Mouse (Mus musculus): ENCODE measurements around the gene Klrd1.
"Not testable (repeated sequence)": the region's sequence is repeated elsewhere in the genome, so short reads cannot be mapped to it uniquely, and the experiment has no call there.

The Klrd1 gene

GRCm38 (mm10) chr6:129591508-129591907, at the start of gene Klrd1:
TSS of gene Klrd1 (plus strand) at chr6:129591782.
- in situ Hi-C loops (cut with MboI, MseI) = no loop called here

- in situ Hi-C loops (cut with MboI, MseI) = no loop called here
Measured at GRCm38 (mm10) chr6:129541931-129542330, 49.7 kb upstream of the Klrd1 start.

- in situ Hi-C loops (cut with MboI, MseI) = no loop called here
Measured at GRCm38 (mm10) chr6:129542540-129542939, 49.0 kb upstream of the Klrd1 start.

- in situ Hi-C loops (cut with MboI, MseI) = no loop called here
Measured at GRCm38 (mm10) chr6:129543709-129544606, 47.6 kb upstream of the Klrd1 start.

- in situ Hi-C loops (cut with MboI, MseI) = no loop called here
Measured at GRCm38 (mm10) chr6:129547277-129547676, 44.3 kb upstream of the Klrd1 start.

GRCm38 (mm10) chr6:129548009-129548408, 43.6 kb upstream of the Klrd1 start:
- in situ Hi-C loops (cut with MboI, MseI) = no loop called here

- in situ Hi-C loops (cut with MboI, MseI) = loop anchor here in 1 of 2 experiments (5.0 to 25.0 kb wide), 2 partner anchors 165 to 1730 kb away; partner anchors contain the start of gene Magohb
Measured at GRCm38 (mm10) chr6:129557298-129558023, 34.1 kb upstream of the Klrd1 start.

- in situ Hi-C loops (cut with MboI, MseI) = loop anchor here in 1 of 2 experiments (5.0 to 25.0 kb wide), 2 partner anchors 167 to 1728 kb away; partner anchors contain the start of gene Magohb
Measured at GRCm38 (mm10) chr6:129558946-129559640, 32.5 kb upstream of the Klrd1 start.

- in situ Hi-C loops (cut with MboI, MseI) = loop anchor here (5.0 to 25.0 kb wide), 2 partner anchors 167 to 1728 kb away; partner anchors contain the start of gene Magohb (in 1 of the 2)
Measured at GRCm38 (mm10) chr6:129559641-129560027, 31.9 kb upstream of the Klrd1 start.

- in situ Hi-C loops (cut with MboI, MseI) = loop anchor here in 1 of 2 experiments (25.0 kb wide), 1 partner anchor 1722 kb away; the partner anchor contains the start of gene Magohb
Measured at GRCm38 (mm10) chr6:129565257-129565656, 26.3 kb upstream of the Klrd1 start.

GRCm38 (mm10) chr6:129575315-129575714, 16.3 kb upstream of the Klrd1 start:
- in situ Hi-C loops (cut with MboI, MseI) = loop anchor here in 1 of 2 experiments (5.0 kb wide), 1 partner anchor 107 kb away; no protein-coding TSS in a partner anchor

- in situ Hi-C loops (cut with MboI, MseI) = loop anchor here in 1 of 2 experiments (5.0 kb wide), 1 partner anchor 105 kb away; no protein-coding TSS in a partner anchor
Measured at GRCm38 (mm10) chr6:129577605-129578004, 14.0 kb upstream of the Klrd1 start, which contains the start of gene Klre1. TSS of gene Klre1 (plus strand) at chr6:129577905.

- in situ Hi-C loops (cut with MboI, MseI) = loop anchor here (10.0 kb wide), 2 partner anchors 64 to 244 kb away; partner anchors contain the start of gene Klrc3 (in 1 of the 2)
Measured at GRCm38 (mm10) chr6:129581274-129581673, 10.3 kb upstream of the Klrd1 start.

GRCm38 (mm10) chr6:129581896-129582295, 9.7 kb upstream of the Klrd1 start:
- in situ Hi-C loops (cut with MboI, MseI) = loop anchor here (10.0 kb wide), 2 partner anchors 63 to 243 kb away; partner anchors contain the start of gene Klrc3 (in 1 of the 2)

- in situ Hi-C loops (cut with MboI, MseI) = loop anchor here (10.0 kb wide), 2 partner anchors 62 to 242 kb away; partner anchors contain the start of gene Klrc3 (in 1 of the 2)
Measured at GRCm38 (mm10) chr6:129583014-129583413, 8.6 kb upstream of the Klrd1 start.

- in situ Hi-C loops (cut with MboI, MseI) = no loop called here
Measured at GRCm38 (mm10) chr6:129608372-129608771, 16.8 kb downstream of the Klrd1 start.

- in situ Hi-C loops (cut with MboI, MseI) = no loop called here
Measured at GRCm38 (mm10) chr6:129623735-129624134, 32.2 kb downstream of the Klrd1 start, which contains the start of gene Klrk1. TSS of gene Klrk1 (minus strand) at chr6:129623864.

- in situ Hi-C loops (cut with MboI, MseI) = not testable (repeated sequence)
Measured at GRCm38 (mm10) chr6:129631046-129631445, 39.5 kb downstream of the Klrd1 start.

GRCm38 (mm10) chr6:129643237-129643636, 51.7 kb downstream of the Klrd1 start, which contains the start of gene Klrc3:
TSS of gene Klrc3 (minus strand) at chr6:129643337.
- in situ Hi-C loops (cut with MboI, MseI) = loop anchor here in 1 of 2 experiments (10.0 kb wide), 1 partner anchor 58 kb away; no protein-coding TSS in a partner anchor

GRCm38 (mm10) chr6:129644054-129644453, 52.5 kb downstream of the Klrd1 start:
- in situ Hi-C loops (cut with MboI, MseI) = loop anchor here in 1 of 2 experiments (10.0 kb wide), 1 partner anchor 59 kb away; no protein-coding TSS in a partner anchor
